ENCODE assay signal across 10 mouse cellular contexts in genomic region chr4:151339421-151339820, GRCm38 (mm10).
A peak's percentile ranks its signal among the peaks of the same experiment; 100 is the strongest.
DNase-seq lines count a peak whose midpoint lies in the region; ATAC-seq and TF ChIP-seq lines count a peak whose summit lies in the region.
"Had no signal": no experiment of that assay in that cellular context is flagged by ENCODE, and none has a peak within 500 bp of the region (broad histone marks: within the 10 kb centered on the region; RNA-seq: fewer than 3 reads in every experiment).

No protein-coding gene starts in this region.

- no peak for DNase-seq in hindbrain, postnatal 0 days (ENCODE audit: low spot score)
- DNase-seq in 3134 (ENCODE audit: extremely low read depth, insufficient read length, low spot score) (peak; percentile 67), NIH3T3 (ENCODE audit: low read depth) (peak; percentile 81)
- DNase-seq in kidney, postnatal 14 days, result peak; percentile 51
- DNase-seq in retina, postnatal 1 day, result no peak
- no peak for DNase-seq in spleen, adult 18-20 months

- H3K27ac ChIP-seq in hindbrain, embryonic 16.5 days (ENCODE audit: low read depth, low read length), result 0 out of 2 replicates have a peak overlapping the region, but pooled peaks have one; percentile 34
- no peak overlapping the region for H3K27ac ChIP-seq in hindbrain, postnatal 0 days
- no peak overlapping the region for H3K27ac ChIP-seq in hindbrain, embryonic 13.5 days
- H3K27ac ChIP-seq: liver, embryonic 12.5 days had no signal

- no peaks in the 10 kb centered on the region; the same call in 1 of the 2 replicates for H3K27me3 ChIP-seq in hindbrain, embryonic 16.5 days (replicated peaks; ENCODE audit: control insufficient read depth, insufficient read depth, low read length)
- no peaks in the 10 kb centered on the region for H3K27me3 ChIP-seq in hindbrain, postnatal 0 days (ENCODE audit: insufficient read depth, low read length)
- H3K27me3 ChIP-seq in hindbrain, embryonic 13.5 days, result 0 out of 2 replicates have a peak, but pooled peaks cover 9% of the 10 kb centered on the region
- H3K27me3 ChIP-seq: liver, embryonic 12.5 days had no signal

- no peak overlapping the region for H3K4me2 ChIP-seq in hindbrain, embryonic 16.5 days (ENCODE audit: low read length)
- H3K4me2 ChIP-seq in hindbrain, postnatal 0 days (ENCODE audit: low read depth, low read length), result no peak overlapping the region
- H3K4me2 ChIP-seq in hindbrain, embryonic 13.5 days, result no peak overlapping the region
- H3K4me2 ChIP-seq: liver, embryonic 12.5 days had no signal

- 88% methylated on average over 7 of the region's 7 CpGs for WGBS in hindbrain, embryonic 16.5 days
- WGBS in hindbrain, postnatal 0 days, result 67% methylated on average over 7 of the region's 7 CpGs
- 84% methylated on average over 7 of the region's 7 CpGs for WGBS in hindbrain, embryonic 13.5 days

- no peak for ATAC-seq in hindbrain, embryonic 16.5 days
- no peak for ATAC-seq in hindbrain, postnatal 0 days
- no peak for ATAC-seq in hindbrain, embryonic 13.5 days (ENCODE audit: low FRiP score)
- ATAC-seq: inflammation-experienced regulatory T-cells, adult 6 months; liver, embryonic 12.5 days had no signal

- no peak overlapping the region for H3K4me3 ChIP-seq in hindbrain, embryonic 16.5 days (ENCODE audit: low read length)
- H3K4me3 ChIP-seq in hindbrain, postnatal 0 days (ENCODE audit: low read length), result no peak overlapping the region
- no peak overlapping the region for H3K4me3 ChIP-seq in hindbrain, embryonic 13.5 days
- H3K4me3 ChIP-seq: liver, embryonic 12.5 days had no signal

- H3K4me1 ChIP-seq in hindbrain, embryonic 16.5 days (ENCODE audit: control insufficient read depth, insufficient read depth, low read depth, low read length), result no peaks in the 10 kb centered on the region
- no peaks in the 10 kb centered on the region for H3K4me1 ChIP-seq in hindbrain, postnatal 0 days (ENCODE audit: insufficient read depth, low read length)
- peaks cover 25% of the 10 kb centered on the region for H3K4me1 ChIP-seq in hindbrain, embryonic 13.5 days (replicated peaks)
- H3K4me1 ChIP-seq: liver, embryonic 12.5 days had no signal

- no peaks in the 10 kb centered on the region for H3K36me3 ChIP-seq in hindbrain, embryonic 16.5 days (ENCODE audit: control insufficient read depth, insufficient read depth, low read length)
- H3K36me3 ChIP-seq in hindbrain, postnatal 0 days (ENCODE audit: insufficient read depth, low read length), result no peaks in the 10 kb centered on the region
- H3K36me3 ChIP-seq in hindbrain, embryonic 13.5 days, result no peaks in the 10 kb centered on the region
- H3K36me3 ChIP-seq: liver, embryonic 12.5 days had no signal

- no peak overlapping the region for H3K9ac ChIP-seq in hindbrain, embryonic 16.5 days (ENCODE audit: low read depth, low read length)
- H3K9ac ChIP-seq in hindbrain, postnatal 0 days (replicated peaks; ENCODE audit: low read length), result no peak overlapping the region
- H3K9ac ChIP-seq in hindbrain, embryonic 13.5 days, result no peak overlapping the region
- H3K9ac ChIP-seq: liver, embryonic 12.5 days had no signal

- no peak for TF ChIP-seq CTCF in hindbrain, postnatal 0 days (IDR thresholded peaks at IDR 0.05; ENCODE audit: low read depth)

- H3K9me3 ChIP-seq in hindbrain, embryonic 16.5 days (ENCODE audit: control insufficient read depth, low read length), result no peaks in the 10 kb centered on the region; the same call in 1 of the 2 replicates
- no peaks in the 10 kb centered on the region for H3K9me3 ChIP-seq in hindbrain, postnatal 0 days (ENCODE audit: low read length)
- no peaks in the 10 kb centered on the region for H3K9me3 ChIP-seq in hindbrain, embryonic 13.5 days
- H3K9me3 ChIP-seq: liver, embryonic 12.5 days had no signal

Comparison
In these comparisons a context has a peak if more than half of its experiments do, and no peak if none do; other contexts are left out.
1. DNase-seq: peak in 3134 (single experiment), NIH3T3 (single experiment) and kidney, postnatal 14 days (single experiment); none in hindbrain, postnatal 0 days (single experiment), retina, postnatal 1 day (single experiment) and spleen, adult 18-20 months (0 of 2).